Mouse (Mus musculus) CD4-positive helper T cell, adult 2 months (primary cell): ENCODE measurements at regions not wholly inside any gene's neighbourhood (a gene's known extent, or its start where the extent isn't known, plus 50 kb on each side); places are given as distances from the start of the nearest gene placed in this dataset.

Source experiments
- DNase-seq: peaks from one replicate; pipeline ENCODE4 v3.0.0-alpha.2; 2012; ENCODE audit warnings: low read depth, missing footprints, low spot score

GRCm38 (mm10) chr17:45928903-45929477, 103.2 kb downstream of the Vegfa start:
- DNase-seq: no peak

DNA sequence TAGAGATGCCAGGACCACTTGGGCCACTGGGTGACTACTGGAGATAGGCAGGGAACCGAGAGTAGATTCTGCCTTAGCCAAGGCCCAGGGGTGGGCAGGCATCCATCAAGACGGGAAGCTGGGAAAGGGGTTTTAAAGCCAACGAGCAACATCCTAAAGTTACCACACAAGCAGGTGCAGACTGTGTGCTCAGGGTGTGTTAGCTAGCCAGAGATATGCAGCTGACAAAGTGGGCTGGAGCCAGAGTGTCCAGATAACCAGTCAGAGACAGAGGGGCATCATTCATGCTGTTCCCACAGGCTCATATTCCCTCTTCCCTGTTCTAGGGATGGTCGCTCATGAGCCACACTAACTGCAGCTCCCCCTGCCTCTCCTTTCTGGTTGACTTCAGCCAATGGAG, 104.2 kb downstream of the Vegfa start:
- no peak for DNase-seq

- no peak for DNase-seq
Measured at GRCm38 (mm10) chr17:45925845-45926244, 106.3 kb downstream of the Vegfa start.

DNA sequence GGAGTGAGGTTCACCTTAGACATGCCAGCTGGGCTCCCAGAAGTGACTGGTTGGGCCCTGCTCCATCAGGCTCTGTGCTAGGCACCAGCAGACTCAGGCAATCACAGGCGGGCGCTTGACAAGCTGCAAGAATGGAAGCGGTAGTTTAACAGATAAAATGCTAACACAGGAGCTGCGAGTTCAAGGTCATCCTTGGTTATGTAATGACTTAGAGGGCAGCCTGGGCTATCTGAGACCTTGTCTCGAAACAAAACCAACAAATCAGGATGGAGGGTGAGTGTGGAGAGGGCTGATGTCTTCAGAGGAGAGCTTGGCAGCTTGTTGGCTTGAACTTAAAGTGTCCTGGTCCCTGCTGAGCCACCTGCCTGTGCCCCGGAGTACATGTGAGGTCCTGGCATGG, 107.6 kb downstream of the Vegfa start:
- no peak for DNase-seq

GRCm38 (mm10) chr17:45923217-45923730, 108.9 kb downstream of the Vegfa start:
- DNase-seq: no peak

DNA sequence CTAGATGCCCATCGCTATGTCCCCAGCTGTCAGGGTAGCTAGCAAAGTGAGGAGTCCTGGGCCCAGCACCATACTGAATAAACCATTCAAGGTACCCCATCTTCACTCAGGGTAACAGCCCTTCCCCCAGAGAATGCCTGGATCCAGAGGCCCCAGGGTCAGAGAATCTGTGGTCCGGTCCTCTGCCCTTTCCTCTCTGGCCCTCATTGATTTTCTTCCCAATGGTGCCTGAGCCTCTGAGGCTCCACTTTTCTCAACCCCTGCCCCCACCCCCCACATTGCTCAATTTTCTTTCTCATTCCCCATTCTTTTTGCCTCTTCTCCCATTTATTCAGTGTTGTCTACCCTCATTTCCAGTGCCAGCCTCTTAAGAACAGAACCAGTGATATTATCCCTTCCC, 114.5 kb downstream of the Vegfa start:
- DNase-seq: no peak

- DNase-seq: no peak
Measured at GRCm38 (mm10) chr17:45916937-45917336, 115.2 kb downstream of the Vegfa start.

- no peak for DNase-seq
Measured at GRCm38 (mm10) chr17:45914706-45915240, 117.4 kb downstream of the Vegfa start.

DNA sequence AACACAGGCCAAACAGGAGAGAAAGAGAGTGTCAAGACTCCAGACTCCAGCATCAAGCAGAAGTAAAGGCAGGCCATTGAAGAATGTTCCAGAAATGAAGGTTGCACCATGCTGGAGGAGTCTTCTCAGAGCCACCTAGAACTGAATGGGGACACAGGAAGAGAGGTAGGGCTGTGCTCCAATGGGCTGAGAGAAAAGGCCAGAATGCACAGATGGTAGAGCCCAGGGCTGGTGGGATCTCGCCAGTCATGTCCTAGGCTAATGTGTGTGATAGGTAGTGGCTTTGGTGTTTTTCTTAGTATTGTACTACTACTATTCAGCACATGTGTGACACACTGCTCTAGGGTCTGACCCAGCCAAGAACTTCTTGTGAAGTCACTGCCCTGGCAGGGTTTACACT, 117.9 kb downstream of the Vegfa start:
- DNase-seq: no peak

DNA sequence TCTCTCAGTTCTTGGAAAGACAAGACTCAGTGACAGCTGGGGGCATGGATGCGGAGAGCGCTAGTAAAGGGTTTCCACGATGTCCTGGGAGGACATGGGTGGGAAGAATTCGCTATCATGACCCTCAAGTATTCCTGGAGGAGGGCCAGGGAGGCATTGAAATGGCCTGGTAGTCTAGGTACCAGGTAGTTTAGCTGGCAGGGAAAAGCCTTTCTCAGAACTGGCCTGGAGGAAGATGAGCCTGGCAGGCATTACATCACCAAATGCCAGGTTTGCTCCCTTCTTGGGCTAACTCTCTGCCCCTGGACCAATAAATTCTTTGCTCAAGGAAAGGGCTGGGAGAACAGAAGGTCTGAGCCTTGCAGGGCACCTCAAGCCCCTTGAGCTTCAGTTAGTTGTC, 118.5 kb downstream of the Vegfa start:
- no peak for DNase-seq

DNA sequence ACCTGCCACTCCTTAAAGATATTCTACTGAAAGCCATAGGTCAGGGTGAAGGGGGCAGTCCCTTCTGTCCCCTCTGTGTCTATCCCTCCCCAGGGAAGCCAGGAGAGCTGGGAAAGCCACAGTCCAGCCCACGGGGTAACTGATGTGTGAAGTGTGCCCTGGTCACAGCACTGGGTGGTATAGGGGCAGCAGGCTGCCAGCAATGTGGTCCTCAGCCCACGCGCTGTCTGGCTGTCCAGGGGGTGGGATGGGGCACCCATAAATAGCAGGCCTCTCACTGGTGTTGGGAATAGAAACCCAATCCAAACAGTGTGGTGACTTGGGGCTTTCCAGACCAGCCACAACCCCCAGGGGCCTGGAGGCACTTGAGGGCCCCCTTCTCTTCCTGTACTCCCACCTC, 120.0 kb downstream of the Vegfa start:
- no peak for DNase-seq

DNA sequence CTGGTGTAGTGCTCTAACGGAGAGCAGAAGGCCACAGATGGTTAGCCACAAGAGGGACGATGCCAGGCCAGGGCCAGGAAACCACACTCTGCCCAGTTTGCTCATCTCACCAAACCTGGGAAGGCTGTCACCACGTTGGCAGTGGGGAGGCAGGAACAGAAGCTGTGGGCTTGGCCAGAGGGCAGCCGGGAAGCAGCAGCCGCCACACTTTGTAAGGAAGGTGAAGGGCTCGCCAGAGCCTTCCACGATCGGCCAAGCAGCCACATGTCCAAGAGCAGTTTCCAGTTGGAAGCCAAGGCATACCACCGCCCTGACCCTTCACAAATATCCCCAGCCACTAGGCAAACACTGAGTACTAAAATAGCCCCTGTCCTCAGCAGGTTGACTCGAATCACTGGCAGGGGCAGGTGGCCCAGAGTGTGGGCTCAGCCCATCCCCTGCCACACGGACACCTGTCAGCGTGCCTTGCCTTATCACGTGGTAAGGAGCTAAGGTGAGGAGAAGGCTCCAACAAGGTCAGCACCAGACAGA, 120.9 kb downstream of the Vegfa start:
- DNase-seq: no peak

GRCm38 (mm10) chr17:45910245-45910644, 121.9 kb downstream of the Vegfa start:
- DNase-seq: no peak

GRCm38 (mm10) chr17:45907587-45907986, 124.6 kb downstream of the Vegfa start:
- DNase-seq: no peak

DNA sequence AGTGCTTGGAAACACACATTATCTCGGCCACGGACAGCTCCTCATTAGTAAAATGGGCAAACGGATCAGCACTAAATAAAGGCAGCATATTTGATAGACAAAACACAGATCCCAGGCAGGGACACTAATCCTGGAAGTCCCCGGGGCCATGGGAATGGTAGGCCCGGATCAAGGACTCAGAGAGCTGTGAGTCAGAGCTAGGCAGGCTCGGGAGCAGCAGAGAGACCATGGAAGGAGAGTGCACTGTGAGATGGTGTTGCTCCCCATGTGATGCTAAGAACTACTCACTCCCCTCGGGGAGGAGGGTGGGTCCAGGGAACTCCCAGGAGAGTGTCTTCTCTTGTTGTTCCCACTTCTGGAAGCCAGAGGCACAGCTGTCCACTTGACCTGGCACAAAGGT, 126.6 kb downstream of the Vegfa start:
- no peak for DNase-seq

GRCm38 (mm10) chr17:45904251-45904650, 127.9 kb downstream of the Vegfa start:
- no peak for DNase-seq

- DNase-seq: no peak
Measured at GRCm38 (mm10) chr17:45903294-45903693, 128.9 kb downstream of the Vegfa start.

DNA sequence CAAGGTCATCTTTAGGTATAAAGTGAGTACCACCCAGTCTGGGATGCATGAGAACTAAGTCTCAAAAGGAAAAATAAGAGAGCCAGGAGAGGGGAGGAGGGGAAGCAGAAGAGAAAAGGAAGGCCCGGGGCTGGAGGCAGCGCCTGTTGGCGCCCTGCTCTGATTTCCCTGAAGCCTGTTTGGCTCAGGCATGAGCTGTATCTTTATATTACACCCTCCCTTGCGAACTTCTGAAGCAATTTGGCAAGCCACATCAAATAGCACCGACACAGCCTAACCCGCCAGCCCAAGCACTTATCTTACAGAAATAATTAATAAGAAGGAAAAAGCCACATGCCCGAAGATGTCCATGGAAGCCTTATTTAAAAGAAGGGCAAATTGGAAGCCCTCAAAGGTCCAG, 129.5 kb downstream of the Vegfa start:
- no peak for DNase-seq

GRCm38 (mm10) chr17:45896922-45897302, 135.3 kb downstream of the Vegfa start:
- DNase-seq: no peak

GRCm38 (mm10) chr17:45896142-45896921, 135.8 kb downstream of the Vegfa start:
- DNase-seq: no peak

DNA sequence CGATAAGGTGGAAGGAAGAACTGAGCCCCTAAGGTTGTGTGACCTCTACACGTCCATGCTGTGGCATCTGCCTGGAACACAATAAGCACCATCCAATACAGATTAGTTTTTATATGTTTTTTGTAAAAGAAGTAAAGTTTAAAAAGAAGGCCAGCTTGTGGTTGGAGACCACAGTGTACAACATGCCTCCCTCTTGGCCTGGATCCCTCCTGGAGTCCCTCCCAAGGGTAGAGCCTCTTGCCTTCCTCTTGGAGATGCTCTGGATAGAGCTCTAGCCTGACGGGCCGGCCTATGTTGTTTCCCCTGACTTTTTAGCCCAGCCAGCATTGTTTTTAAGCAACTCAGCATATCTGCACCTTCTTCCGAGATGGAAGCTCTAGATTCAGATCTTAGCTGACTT, 138.0 kb downstream of the Vegfa start:
- DNase-seq: no peak

GRCm38 (mm10) chr17:45893698-45894097, 138.5 kb downstream of the Vegfa start:
- no peak for DNase-seq

GRCm38 (mm10) chr17:45893094-45893493, 139.1 kb downstream of the Vegfa start:
- DNase-seq: no peak
